Mouse (Mus musculus) lung, postnatal 0 days (tissue): ENCODE measurements around the gene Ccdc57.
"Not testable (repeated sequence)": the region's sequence is repeated elsewhere in the genome, so short reads cannot be mapped to it uniquely, and the experiment has no call there.

Experiments used
- CTCF ChIP-seq: IDR thresholded peaks from 2 replicates; pipeline ENCODE4 v1.5.1; 2016; ENCODE audit warnings: antibody characterized with exemption, mild to moderate bottlenecking
- EP300 ChIP-seq: IDR thresholded peaks from 2 replicates; pipeline ENCODE4 v1.6.1; 2016; ENCODE audit warnings: antibody characterized with exemption, mild to moderate bottlenecking, control low read depth

DNA sequence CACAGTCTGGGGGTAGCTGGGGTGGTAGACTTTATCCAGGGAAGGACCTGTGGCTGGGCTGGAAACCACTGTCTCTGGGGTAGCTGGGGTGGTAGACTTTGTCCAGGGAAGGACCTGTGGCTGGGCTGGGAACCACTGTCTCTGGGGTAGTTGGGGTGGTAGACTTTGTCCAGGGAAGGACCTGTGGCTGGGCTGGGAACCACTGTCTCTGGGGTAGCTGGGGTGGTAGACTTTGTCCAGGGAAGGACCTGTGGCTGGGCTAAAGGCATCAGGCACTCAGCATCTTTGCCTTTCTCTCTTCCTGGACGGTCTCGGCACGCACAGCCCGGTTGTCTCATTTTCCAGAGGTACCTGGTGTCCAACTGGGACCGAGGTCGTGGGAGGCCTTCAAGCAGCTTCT is 151.3 kb downstream of the Ccdc57 start:
- TF ChIP-seq CTCF, EP300: not testable (repeated sequence)
